Comparison of ENCODE assay signal across 25 mouse cellular contexts in genomic region chr19:53533236-53533635, GRCm38 (mm10).
"Had no signal": no experiment of that assay in that cellular context is flagged by ENCODE, and none has a peak within 500 bp of the region (broad histone marks: within the 10 kb centered on the region; RNA-seq: fewer than 3 reads in every experiment).

No protein-coding gene starts in this region.

- H3K4me3 ChIP-seq: heart, adult 2 months; heart, embryonic 12.5 days; heart, embryonic 15.5 days; hindbrain, embryonic 12.5 days; layer of hippocampus, adult 2 months; left cerebral cortex, adult 2 months; limb, embryonic 10.5 days; limb, embryonic 12.5 days; liver, embryonic 13.5 days; liver, embryonic 15.5 days had no signal

- DNase-seq: gastrocnemius, postnatal 14 days; gastrocnemius, postnatal 36 days; heart, adult 11 months; heart, adult 2 months; heart, postnatal 14 days; heart, postnatal 36 days; kidney, adult 18-20 months; kidney, adult 8-10 months; kidney, postnatal 25 days; liver; liver, embryonic 13.5 days; liver, postnatal 0 days had no signal

- H3K9ac ChIP-seq: heart, embryonic 12.5 days; heart, embryonic 15.5 days; hindbrain, embryonic 12.5 days; hindbrain, embryonic 14.5 days; limb, embryonic 12.5 days; liver, embryonic 13.5 days; liver, embryonic 15.5 days; liver, postnatal 0 days had no signal

- H3K4me2 ChIP-seq: heart, embryonic 15.5 days; hindbrain, embryonic 12.5 days; hindbrain, embryonic 14.5 days; limb, embryonic 12.5 days; liver, embryonic 11.5 days; liver, embryonic 13.5 days; liver, embryonic 15.5 days had no signal

- H3K27ac ChIP-seq: heart, adult 2 months; heart, embryonic 15.5 days; hindbrain, embryonic 12.5 days; hindbrain, embryonic 14.5 days; layer of hippocampus, adult 2 months; left cerebral cortex, adult 2 months; limb, embryonic 10.5 days; limb, embryonic 12.5 days; liver, embryonic 13.5 days; liver, embryonic 15.5 days had no signal

- ATAC-seq: hindbrain, embryonic 16.5 days; inflammation-experienced regulatory T-cells, adult 6 months; intestine, embryonic 16.5 days; liver, postnatal 0 days had no signal

- H3K36me3 ChIP-seq: hindbrain, embryonic 12.5 days had no signal

- H3K9me3 ChIP-seq: heart, embryonic 12.5 days; heart, embryonic 15.5 days; hindbrain, embryonic 12.5 days; limb, embryonic 10.5 days; limb, embryonic 12.5 days; liver, embryonic 13.5 days; liver, embryonic 15.5 days had no signal

- H3K27me3 ChIP-seq: heart, embryonic 12.5 days; heart, embryonic 15.5 days had no signal
